Mouse (Mus musculus) E14TG2a.4 (cell line): ENCODE results near the gene Pax9.

ENCODE experiments used
- H3K27me3 ChIP-seq: 2 replicates; pipeline ENCODE4 v1.6.1; 2014; ENCODE audit warnings: low read length, control low read depth; ENCODE audit not compliant: insufficient read depth
- H3K36me3 ChIP-seq: 2 replicates; pipeline ENCODE4 v1.6.1; 2014; ENCODE audit warnings: low read length, control low read depth; ENCODE audit not compliant: insufficient read depth
- H3K4me1 ChIP-seq: replicated peaks from 2 replicates; pipeline ENCODE4 v1.6.1; 2014; ENCODE audit warnings: low read depth, low read length, control low read depth
- H3K4me3 ChIP-seq: replicated peaks from 2 replicates; pipeline ENCODE4 v1.5.1; 2014; ENCODE audit warnings: mild to moderate bottlenecking, low read length
- H3K9me3 ChIP-seq: 2 replicates; pipeline ENCODE4 v1.6.1; 2014; ENCODE audit warnings: low read length, control low read depth
- CTCF ChIP-seq: conservative IDR thresholded peaks from 2 replicates; pipeline ENCODE4 v1.5.1; 2014; ENCODE audit warnings: low read length
- NANOG ChIP-seq: IDR thresholded peaks from 2 replicates; pipeline ENCODE4 v1.6.1; 2014; ENCODE audit warnings: borderline replicate concordance, low read length, mixed read lengths
- POU5F1 ChIP-seq: IDR thresholded peaks from 2 replicates; pipeline ENCODE4 v1.6.1; 2014; ENCODE audit warnings: low read length, borderline replicate concordance

Pax9 gene

GRCm38 (mm10) chr12:56695358-56696173 lies 4.0 kb downstream of the Pax9 start:
- no peak for TF ChIP-seq NANOG
- TF ChIP-seq POU5F1, result no peak
- no peak for TF ChIP-seq CTCF
- no peaks in the 10 kb centered on the region for H3K36me3 ChIP-seq
- peaks cover 65% of the 10 kb centered on the region for H3K4me1 ChIP-seq
- H3K4me3 ChIP-seq, result peak overlapping the region; percentile 71
- H3K9me3 ChIP-seq, result no peaks in the 10 kb centered on the region
- peaks cover 96% of the 10 kb centered on the region for H3K27me3 ChIP-seq

- peaks cover 58% of the 10 kb centered on the region for H3K4me1 ChIP-seq
- no peaks in the 10 kb centered on the region for H3K36me3 ChIP-seq
- no peaks in the 10 kb centered on the region for H3K9me3 ChIP-seq
- H3K27me3 ChIP-seq, result peaks cover 94% of the 10 kb centered on the region
- peak overlapping the region; percentile 71 for H3K4me3 ChIP-seq
- TF ChIP-seq POU5F1 (no peak), CTCF (no peak)
These were observed 4.8 kb downstream of the Pax9 start for GRCm38 (mm10) chr12:56696174-56697010.

DNA sequence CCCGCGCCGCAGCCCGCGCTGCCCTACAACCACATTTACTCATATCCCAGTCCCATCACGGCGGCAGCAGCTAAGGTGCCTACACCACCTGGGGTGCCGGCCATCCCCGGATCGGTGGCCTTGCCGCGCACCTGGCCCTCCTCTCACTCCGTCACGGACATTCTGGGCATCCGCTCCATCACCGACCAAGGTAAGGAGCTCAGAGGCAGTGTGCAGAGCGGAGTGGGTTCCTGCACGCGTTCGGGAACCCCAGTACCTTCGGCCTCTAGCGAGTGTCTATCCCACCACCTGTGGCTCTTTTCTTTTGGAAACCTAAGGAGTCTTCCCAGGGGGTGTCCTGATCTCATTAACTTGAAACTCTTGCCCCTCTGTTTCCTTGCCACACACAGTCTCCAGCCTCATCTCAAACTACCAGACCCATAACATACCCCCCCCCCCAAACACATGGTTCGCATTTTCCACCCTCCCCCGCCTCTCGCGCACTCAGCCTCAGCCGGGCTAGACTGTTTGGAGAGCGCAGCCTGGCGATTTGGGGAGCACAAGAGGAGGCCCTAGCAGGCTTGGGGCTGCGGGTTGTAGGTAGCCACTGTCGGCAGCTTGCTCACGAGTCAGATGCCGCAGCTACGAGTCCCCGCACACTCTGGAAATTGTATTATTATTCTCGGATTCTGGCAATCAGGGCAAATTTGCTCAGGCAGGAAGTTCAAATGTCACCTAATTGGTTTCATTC lies 5.6 kb downstream of the Pax9 start:
- no peak for TF ChIP-seq POU5F1
- TF ChIP-seq CTCF, result no peak
- TF ChIP-seq NANOG, result no peak
- no peaks in the 10 kb centered on the region for H3K36me3 ChIP-seq
- peaks cover 51% of the 10 kb centered on the region for H3K4me1 ChIP-seq
- peak overlapping the region; percentile 71 for H3K4me3 ChIP-seq
- no peaks in the 10 kb centered on the region for H3K9me3 ChIP-seq
- H3K27me3 ChIP-seq, result peaks cover 88% of the 10 kb centered on the region

GRCm38 (mm10) chr12:56697785-56698184 lies 6.2 kb downstream of the Pax9 start:
- TF ChIP-seq NANOG, result no peak
- no peak for TF ChIP-seq POU5F1
- no peak for TF ChIP-seq CTCF
- peak overlapping the region; percentile 71; the same call in 1 of the 2 replicates for H3K4me3 ChIP-seq
- H3K27me3 ChIP-seq, result peaks cover 87% of the 10 kb centered on the region
- no peaks in the 10 kb centered on the region for H3K9me3 ChIP-seq
- no peaks in the 10 kb centered on the region for H3K36me3 ChIP-seq
- H3K4me1 ChIP-seq, result peaks cover 45% of the 10 kb centered on the region

GRCm38 (mm10) chr12:56698191-56698980 lies 6.8 kb downstream of the Pax9 start:
- H3K9me3 ChIP-seq, result no peaks in the 10 kb centered on the region
- TF ChIP-seq NANOG, result no peak
- no peak for TF ChIP-seq CTCF
- no peak for TF ChIP-seq POU5F1
- peaks cover 81% of the 10 kb centered on the region for H3K27me3 ChIP-seq
- peaks cover 44% of the 10 kb centered on the region for H3K4me1 ChIP-seq
- H3K4me3 ChIP-seq, result no peak overlapping the region
- no peaks in the 10 kb centered on the region for H3K36me3 ChIP-seq

DNA sequence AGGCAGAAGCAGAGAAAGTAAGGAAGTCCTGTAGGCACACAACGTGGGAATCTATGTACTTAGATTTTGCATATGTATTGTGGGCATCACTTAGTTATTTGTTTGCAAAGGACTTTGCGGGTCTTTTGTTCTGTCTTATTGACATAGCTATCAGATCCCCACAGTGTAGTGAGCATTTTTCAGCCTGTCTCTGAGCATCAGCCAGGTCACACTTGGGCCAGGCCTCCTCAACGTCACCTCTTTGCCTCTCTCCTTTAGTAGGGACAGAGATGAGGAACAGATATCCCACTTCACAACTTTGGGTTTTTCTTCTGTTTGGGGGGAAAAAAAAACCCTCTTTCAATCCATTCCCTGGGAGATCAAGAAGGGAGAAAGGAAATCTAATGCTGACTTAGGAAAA lies 7.8 kb downstream of the Pax9 start:
- Histone ChIP-seq H3K4me3 (no peak overlapping the region), H3K27me3 (peaks cover 71% of the 10 kb centered on the region), H3K4me1 (peaks cover 44% of the 10 kb centered on the region), H3K36me3 (no peaks in the 10 kb centered on the region), H3K9me3 (no peaks in the 10 kb centered on the region)
- TF ChIP-seq POU5F1, result no peak
- TF ChIP-seq CTCF, result no peak
- TF ChIP-seq NANOG, result no peak

DNA sequence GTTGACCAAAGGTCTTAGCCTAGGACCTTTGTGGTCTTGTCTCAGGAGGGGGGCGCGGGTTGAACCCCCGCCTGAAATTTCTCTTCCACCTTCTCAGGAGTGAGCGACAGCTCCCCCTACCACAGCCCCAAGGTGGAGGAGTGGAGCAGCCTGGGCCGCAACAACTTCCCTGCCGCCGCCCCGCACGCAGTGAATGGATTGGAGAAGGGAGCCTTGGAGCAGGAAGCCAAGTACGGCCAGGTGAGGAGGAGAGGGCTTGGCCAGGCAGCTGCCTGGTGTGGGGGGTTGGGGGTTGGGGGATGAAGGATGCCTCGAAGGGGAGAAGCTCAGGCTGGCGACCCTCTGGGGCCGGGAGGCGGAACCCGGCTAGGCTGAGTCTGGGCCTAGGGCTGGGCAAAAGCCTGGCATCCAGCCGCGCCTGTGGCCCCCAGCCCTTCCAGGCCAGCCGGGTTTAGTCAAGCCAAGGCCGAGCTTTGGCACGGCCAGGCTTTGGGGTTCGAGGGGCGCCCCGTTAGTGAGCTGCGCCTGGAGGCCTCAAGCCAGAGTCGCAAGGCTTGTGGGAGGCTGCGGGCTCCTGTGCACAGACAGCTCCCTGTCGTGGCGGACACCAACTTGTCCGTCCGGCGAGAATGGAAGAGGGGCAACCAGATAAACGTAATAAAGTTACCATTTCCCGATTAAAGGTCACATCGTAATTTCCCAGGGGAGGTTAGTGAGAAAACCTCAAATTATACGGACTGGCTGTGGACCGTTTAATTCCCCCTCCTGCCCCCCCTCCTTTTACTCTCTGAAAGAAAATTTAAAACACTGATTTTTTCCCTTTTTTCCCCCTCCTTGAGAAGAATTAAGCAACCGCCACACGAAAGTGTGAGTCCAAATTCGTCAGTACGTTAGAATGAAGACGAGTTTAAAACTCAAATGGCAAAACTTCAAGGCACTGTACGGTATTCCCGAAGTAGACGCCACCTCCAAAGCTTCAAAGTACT lies 8.6 kb downstream of the Pax9 start:
- Histone ChIP-seq H3K9me3 (no peaks in the 10 kb centered on the region), H3K36me3 (no peaks in the 10 kb centered on the region), H3K4me3 (peak overlapping the region; percentile 60), H3K27me3 (peaks cover 63% of the 10 kb centered on the region), H3K4me1 (peaks cover 36% of the 10 kb centered on the region)
- TF ChIP-seq CTCF (no peak), NANOG (no peak), POU5F1 (no peak)
